Mouse (Mus musculus) gastrocnemius, postnatal 36 days (tissue): ENCODE data around the gene Notch1. TPM values are rescaled to one million over a fixed set of nuclear protein-coding genes. Genes with fewer than 3 reads are reported as not detected.

Source experiments
- DNase-seq, 2 experiments: peaks; one replicate each; pipeline ENCODE4 v3.0.0; 2022
- intact Hi-C: fragments of 180-260 bp; cut with DNase I; formaldehyde crosslinking; loops from one replicate; pipeline ENCODE4 v1.15.1; 2025
- total RNA-seq, 2 experiments: library from RNA; stranded (reverse); gene quantifications; 2 replicates each; pipeline ENCODE4 v1.2.3; 2021

Notch1 gene
- total RNA-seq, 2 experiments from 2014 or later: 7.7 to 8.0 TPM

DNA sequence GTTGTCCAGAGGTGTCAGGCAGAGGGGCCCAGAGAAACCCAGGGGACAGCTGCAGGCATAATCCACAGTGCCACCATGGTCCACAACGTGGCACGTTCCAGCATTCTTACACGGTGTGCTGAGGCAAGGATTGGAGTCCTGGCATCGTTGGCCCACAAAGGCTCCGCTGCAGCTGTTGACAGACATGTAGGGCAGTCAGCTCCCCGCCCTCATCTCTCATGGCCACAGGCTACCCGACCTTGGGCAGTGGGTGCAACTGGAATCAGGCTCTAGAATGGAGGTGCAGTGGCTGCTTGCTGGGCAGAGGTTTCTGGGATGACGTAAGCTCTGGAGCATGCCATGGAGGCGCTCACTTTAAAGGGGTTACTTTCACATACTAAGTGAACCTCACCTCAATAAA is 31.2 kb downstream of the Notch1 start:
- DNase-seq: no peak
- intact Hi-C loops: no loop called here

DNA sequence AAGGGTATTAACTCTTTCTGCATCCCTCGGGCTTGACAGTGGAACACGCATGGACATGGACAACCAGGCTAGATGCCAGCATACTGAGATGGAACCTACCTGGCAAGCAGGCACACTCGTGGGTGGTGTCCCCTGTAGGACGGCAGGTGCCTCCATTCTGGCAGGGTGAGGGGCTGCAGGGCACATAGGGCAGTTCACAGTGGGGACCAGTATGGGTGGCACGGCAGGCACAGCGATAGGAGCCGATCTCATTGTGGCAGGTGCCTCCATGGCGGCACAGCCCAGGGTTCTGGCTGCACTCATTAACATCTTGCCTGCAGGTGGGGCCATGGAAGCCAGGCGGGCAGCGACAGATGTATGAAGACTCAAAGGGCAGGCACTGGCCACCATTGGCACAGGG is 32.3 kb downstream of the Notch1 start:
- intact Hi-C loops: no loop called here
- no peak for DNase-seq

DNA sequence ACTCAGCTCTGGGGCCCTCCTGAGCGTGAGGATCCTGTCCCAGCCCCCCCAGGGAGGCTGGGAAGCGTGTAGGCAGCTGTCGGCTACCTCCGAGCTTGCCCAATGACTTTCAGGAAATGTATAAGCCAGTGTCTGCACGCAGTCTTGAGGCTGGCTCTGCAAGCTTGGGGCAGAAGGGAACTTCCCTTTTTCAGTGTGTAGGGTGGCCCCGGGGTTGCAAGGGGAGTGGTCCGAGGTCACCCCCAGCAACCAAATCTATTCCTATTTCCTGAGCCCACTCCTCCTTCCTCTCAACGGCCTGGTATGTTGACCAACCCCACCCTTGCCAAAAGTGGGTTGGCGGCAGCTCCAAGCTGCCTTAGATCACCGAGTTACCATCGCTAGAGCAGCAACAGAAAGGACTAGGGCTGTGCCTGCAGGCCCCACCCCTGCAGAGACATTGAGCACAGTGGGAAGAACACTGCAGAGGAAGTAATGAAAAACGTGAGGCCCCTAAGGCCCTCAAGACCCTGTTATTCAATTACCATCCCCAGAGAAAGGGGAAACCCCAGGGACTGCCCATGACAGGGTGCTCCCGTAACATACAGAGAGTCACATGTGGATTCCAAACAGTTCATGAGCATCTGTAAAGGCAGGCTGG is 33.1 kb downstream of the Notch1 start:
- intact Hi-C loops: no loop called here

DNA sequence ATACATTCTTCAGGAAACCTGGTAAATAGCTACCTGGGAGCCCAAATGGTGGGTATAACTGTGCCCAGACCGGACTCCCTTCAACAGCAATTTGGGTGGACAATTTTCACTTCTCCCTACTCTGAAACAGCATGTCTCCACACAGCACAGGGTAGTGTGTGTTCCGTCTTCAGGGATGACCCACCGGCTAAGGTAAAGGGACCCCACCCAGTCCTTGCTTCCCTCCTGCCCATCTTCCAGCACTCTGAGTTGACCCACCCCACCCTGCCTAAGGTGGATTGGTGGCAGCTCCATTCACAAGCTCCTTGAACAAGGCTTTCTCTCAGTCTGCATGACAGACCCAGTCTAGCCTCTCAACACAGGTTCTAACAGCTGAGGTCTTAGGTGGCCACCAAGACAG is 33.6 kb downstream of the Notch1 start:
- no peak for DNase-seq
- intact Hi-C loops: no loop called here

More for the DNA sequence above, 33.1 kb downstream of the Notch1 start:
- DNase-seq: no peak

DNA sequence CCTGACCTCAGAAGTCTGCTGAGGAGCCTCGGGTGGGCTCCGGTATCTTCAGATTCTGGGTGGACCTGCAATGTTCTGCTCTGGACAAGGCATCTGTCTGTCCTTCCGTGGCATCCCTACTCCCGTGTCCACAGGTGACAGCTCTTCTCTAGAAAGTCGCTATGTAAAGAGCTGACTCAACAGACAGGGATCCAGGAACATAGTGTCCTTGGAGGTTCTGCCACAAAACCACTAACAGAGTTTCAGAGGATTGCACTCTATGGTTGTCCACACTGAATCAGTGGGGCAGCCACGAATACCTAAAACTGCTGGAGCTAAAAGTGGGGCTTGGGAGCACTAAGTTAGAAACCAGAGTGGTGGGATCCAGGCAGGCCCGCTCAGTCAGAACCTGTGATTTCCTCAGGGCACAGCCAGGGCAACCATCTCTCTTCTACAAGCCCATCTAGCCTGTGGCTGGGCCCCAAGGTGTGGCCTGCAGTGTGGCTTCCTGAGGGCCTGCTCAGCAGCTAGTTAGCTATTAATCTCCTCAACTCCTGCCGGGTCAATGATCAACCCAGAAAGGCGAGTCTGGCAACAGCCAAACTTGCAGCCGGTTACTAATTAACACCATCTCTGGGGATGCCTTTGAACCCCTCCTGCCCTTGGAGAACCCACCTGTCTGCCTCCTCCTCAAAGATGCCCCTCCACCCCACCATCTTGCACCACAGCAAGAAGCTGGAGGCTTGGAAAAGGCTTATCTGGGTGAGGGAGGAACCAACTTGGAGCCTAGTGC is 34.6 kb downstream of the Notch1 start:
- intact Hi-C loops: no loop called here
- DNase-seq: no peak

DNA sequence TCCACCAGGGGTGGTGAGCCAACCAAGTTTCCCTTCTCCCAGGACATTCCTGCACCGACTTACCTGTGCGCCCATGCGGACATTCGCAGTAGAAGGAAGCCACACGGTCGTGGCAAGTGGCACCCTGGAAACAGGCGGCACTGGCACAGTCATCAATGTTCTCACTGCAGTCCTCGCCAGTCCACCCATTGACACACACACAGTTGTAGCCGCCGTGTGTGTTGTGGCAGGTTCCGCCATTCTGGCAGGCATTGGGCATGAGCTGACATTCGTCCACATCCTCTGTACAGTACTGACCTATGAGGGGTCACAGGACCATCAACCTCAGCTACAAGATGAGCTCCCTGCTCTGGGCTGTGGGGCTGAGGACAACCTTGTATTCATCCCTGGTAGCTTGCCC is 35.6 kb downstream of the Notch1 start:
- intact Hi-C loops: no loop called here
- no peak for DNase-seq

DNA sequence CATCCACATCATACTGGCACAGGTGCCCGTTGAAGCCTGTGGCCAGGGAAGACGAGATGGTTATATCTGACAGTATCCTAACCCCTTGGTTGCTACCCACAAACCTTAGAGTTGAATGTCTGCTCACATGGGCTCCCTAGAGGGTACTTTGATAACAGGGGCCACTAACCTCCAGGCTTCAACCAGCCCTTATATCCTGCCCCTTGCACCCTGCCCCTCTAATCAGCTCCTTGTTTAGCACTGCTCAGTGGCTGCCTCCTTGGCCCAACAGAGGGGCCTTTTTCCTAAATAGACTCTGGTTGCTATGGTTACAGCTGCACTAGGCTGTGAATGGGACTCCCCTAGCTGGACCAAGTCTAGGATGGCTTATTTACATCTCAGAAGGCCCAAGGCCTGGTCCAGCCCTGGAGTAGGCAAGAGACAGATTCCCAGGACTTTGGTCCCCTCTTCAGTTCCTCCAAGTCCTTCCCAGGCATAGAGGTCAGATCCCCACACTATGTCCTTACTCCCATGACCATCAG is 37.7 kb downstream of the Notch1 start:
- DNase-seq: no peak
- intact Hi-C loops: no loop called here

DNA sequence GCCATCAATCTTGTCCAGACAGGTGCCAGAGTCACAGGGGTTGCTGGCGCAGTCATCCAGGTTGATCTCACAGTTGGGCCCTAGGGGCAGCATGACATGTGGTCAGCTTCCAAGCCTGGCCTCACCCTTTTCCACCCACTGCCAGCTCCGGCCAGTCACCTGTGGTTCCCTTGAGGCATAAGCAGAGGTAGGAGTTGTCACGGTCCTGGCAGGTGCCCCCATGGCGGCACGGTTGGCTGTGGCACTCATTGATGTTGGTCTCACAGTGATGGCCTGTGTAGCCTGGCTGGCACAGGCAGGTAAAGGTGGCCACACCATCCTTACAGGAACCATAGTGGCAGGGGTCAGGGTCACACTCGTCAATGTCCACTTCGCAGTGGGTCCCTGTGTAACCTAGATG is 38.6 kb downstream of the Notch1 start:
- DNase-seq: no peak
- intact Hi-C loops: no loop called here

DNA sequence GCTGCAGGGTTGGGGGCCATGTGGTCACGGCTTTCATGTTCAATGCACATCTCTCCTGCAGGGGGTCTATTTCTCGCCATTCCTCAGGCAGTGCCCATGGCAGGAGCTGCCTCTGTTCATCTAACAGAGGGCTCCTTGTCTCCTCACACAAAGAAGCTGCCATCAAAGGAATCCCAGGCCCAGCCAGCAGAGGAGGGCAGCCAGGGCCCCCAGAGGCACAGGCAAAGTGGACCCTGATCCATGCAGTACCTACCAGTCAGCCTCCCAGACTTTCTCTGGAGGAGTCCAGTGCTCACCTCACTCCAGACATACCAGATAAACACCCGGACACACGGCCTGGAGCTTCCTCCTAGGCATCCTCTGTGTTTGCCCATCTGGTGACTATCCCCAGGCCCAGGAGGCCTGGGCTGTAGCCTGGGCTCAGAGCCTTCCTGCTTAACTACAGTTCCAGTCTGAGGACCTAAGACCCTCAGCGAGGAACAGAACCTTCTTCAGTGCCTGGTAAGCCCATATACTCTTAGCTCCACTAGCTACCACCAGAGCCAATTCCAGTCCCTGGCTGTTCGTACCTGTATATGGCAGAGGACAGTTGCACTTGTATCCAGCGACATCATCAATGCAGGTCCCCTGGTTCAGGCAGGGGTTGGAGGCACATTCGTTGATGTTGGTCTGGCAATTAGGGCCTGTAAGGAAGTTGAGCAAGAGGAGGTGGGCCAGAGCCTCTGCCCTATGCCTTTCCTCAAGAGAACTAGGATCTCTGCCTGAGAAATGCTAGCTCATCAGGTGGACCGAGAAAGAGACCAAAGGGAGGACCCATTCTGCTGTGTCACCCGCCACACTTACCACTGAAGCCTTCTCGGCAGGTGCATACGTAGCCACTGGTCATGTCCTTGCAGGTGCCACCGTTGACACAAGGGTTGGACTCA is 40.7 kb downstream of the Notch1 start:
- intact Hi-C loops: no loop called here
- no peak for DNase-seq

DNA sequence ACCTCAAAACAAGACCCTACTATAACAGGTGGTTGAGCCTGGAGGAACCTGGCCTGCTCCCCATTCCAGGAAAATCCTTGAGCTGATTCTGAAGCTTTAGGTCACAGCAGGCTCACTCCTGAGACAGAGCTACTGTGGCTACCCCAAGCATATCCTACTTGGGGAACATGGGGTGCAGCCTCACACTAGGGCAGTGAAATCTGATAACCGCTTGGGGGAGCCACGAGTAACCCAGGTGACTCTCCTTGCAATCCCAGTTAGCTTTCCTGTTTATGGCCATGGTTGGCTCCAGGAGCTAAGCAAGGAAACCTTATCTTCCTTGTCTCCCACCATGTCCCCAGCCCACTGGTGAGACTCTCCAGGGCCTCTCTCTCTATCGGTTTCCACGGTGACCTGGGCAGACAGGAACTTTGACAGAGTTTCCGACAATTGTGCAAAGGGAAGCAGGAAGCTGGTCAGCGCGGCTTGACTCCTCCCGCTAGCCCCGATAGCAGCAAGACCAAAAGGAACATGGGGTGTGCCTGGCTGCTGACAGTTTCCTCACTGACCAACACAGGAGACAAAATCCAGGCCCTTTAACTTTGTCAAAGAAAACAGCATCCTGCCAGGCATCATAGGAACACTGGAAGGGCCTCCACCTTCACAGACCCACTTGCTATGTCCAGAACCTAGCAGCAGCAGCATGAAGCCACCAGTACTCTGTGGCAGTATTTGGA is 41.5 kb downstream of the Notch1 start:
- DNase-seq: peak in 1 of 2 experiments; percentile 38
- intact Hi-C loops: loop anchor here (5.0 kb wide), 1 partner anchor 72 kb away; no protein-coding TSS in a partner anchor

DNA sequence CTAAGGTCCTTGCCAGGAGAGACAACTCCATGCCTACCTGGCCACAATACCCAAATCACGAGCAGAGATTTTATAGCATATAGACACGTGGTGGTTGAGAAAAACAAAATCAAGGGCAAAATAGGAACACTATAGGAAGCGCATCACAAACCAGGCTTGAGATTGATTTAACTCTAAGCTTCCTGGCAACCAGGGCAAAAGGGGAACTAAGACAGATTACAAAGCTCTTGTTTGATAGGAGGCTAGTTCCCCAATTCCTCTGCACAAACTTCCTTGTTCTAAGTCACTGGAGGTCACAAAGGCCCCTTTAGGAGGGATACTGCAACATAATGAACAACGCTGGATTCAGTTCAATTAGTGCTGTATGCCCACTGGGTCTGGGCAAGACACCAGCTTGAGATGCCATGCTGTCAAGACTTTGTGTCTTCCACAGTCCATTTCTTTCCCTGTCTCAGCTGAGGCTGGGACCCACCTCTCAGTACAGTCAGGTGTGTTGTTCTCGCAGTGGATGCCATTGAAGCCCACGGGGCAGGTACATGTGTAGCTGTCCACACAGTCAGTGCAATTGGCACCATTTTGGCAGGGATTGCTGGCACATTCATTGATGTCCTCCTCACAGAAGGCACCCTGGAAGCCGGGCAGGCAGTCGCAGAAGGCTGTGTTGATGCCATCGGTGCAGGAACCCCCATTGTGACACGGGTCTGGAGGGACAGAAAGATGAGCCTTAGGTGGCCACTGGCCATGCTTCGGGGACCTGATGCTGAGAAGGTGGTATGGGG is 44.0 kb downstream of the Notch1 start:
- intact Hi-C loops: loop anchor here (5.0 kb wide), 1 partner anchor 75 kb away; no protein-coding TSS in a partner anchor
- DNase-seq: no peak

DNA sequence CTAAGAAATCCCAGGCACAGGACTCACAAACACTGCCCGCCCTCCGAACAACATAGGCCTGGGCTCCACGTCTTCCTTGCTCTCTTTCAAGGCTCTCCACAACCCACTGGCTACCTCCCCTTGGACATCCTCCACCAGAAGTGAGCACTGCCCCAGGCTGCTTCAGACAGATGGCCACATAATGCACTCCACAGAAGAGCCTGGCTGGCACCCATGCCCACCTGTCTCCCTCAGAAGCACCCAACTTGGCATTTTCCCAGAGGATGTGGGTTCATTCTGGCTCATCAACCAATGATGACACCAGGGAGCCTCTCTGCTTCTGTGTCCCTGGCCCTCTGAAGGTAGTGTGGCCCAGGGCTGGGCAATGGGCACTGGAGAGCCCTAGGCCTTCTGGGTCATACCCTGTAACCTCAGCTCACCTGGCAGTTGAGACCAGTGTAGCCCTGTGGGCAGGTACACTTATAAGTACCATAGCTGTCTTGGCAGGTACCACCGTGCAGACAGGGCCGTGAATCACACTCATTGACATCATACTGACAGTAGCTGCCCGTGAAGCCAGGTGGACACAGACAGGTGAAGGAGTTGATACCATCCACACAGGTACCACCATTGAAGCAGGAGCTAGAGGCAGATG is 44.7 kb downstream of the Notch1 start:
- intact Hi-C loops: loop anchor here (5.0 kb wide), 1 partner anchor 76 kb away; no protein-coding TSS in a partner anchor

DNA sequence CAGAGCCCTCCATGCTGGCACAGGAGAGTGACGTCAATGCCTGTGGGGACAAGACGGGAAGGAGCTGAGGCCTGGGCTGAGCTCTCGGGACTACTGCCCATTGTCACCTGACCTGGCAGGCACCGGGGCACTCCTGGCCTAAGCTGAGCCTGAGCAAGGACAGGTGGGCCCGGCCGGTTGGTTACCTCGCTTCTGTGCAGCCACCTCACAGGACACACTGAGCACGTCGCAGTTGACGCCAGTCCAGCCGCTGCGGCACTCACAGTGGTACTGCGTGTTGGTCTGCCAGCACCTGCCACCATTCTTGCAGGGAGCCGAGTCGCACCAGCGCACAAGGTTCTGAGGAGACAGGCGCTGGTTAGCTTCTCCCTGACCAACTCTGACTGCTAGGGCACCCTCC is 45.5 kb downstream of the Notch1 start:
- intact Hi-C loops: loop anchor here (5.0 kb wide), 1 partner anchor 76 kb away; no protein-coding TSS in a partner anchor
- DNase-seq: no peak

More for the DNA sequence above, 44.7 kb downstream of the Notch1 start:
- DNase-seq: no peak

DNA sequence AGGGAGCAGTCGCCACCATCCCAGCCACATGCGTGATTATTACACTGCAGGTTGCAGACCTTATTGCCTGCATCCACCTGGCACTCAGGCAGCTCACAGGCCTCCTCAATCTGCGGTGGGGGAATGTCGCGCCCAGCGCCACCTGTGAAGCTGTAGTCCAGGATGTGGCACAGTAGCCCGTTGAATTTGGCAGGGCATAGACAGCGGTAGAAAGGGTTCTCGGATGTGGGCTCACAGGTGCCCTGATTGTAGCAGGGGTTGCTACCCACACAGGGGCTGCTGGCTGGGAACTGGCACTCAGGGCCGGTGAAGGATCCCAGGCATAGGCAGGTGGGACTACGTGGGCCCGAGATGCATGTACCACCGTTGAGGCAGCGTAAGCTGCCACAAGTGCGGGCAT is 48.1 kb downstream of the Notch1 start:
- intact Hi-C loops: no loop called here
- no peak for DNase-seq

DNA sequence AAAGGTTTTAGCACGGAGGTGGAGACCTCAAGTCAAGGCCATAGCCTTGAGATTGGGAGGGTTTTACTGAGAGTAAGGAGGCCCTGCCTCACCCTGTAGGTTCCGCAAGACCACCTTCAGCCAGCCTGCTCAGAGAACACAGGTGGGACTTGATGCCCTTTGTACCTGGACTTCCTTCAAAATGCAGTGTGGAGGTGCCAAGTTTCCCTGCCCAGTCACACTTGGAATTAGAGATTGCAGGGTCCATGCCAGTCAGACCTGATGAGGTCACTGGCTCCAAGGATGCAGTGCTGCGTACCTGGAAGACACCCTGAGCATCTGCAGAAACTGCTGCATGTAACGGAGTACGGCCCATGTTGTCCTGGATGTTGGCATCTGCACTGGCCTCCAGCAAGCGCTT is 53.1 kb downstream of the Notch1 start:
- no peak for DNase-seq
- intact Hi-C loops: no loop called here

DNA sequence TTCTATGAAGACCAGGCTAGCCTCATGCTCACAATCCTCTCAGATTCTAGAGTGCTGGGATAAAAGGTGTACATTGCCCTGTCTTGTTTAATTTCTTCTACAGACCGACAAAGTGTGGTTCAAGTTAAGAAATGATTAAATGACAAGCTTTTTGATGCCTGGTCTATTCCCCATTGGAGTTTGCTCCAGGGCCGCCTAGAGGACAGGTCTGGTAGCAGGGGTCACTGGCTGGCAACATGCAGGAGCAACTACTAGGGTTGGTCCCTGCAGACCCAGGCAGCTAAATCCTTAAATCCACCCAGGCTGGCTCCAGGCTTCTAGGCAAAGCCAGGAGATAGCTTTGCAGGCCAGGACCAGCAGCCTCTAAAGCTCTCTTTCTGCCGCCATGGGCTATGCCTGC is 53.5 kb downstream of the Notch1 start:
- intact Hi-C loops: no loop called here
- no peak for DNase-seq

DNA sequence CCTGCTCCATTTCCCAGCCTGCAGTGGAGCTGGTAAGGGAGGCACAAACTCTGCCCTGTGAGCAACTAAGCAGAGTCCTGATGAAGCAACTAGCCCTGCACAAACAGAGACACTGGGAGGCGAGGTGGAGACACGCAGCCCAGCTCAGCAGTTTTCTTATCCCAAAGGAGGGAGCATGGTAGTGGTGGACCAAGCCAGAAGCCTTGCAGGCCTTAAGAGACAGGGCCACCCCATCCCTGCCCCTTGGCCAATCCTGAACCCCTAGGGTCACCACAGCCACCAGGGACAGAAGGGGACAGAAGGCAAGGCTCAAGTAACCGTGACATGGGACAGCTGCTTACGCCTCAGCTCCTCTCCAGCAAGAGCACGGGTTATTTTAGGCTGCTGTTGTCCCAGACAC is 54.8 kb downstream of the Notch1 start:
- intact Hi-C loops: no loop called here
- no peak for DNase-seq

DNA sequence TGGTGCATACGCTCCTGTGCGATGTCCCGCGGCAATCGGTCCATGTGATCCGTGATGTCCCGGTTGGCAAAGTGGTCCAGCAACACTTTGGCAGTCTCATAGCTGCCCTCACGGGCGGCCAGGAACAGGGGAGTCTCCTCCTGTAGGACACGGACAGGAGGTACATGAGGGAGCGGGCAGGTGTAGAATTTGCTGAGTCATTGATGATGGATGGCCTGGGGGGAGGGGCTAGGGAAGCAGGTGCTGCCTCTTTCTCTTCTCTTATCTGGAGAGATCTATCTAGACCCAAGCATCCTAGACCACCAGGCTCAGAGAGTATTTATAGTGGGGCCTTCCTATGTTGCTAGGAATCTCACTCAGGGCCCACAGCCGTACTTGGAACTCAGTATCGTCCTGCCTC is 55.6 kb downstream of the Notch1 start:
- no peak for DNase-seq
- intact Hi-C loops: no loop called here

DNA sequence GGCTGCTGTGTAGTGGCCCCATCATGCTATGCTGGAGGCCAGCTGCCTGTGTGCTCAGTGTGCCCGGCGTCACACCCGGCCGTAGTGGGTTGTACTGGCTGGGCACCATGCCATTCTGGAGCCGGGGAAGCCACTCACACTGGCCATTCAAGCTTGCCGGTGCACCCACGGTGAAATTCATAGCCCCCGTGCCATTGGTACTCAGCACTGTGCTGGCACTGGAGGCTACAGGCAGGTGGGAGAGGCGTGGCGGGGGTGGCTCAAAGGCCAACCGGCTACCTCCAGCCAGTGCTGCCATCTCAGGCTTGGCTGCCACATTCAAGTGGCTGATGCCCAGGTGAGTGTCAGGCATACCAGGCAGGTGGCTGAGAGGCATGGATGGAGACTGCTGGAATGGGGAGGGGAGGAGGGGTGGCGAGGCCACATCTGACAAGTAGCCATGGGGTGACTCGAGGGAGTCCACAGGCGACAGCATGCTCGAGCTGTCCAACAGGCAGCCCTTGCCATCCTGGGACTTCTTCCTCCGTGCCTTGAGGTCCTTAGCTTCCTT is 56.3 kb downstream of the Notch1 start:
- intact Hi-C loops: no loop called here
- no peak for DNase-seq
